Mouse (Mus musculus): ENCODE measurements at regions not wholly inside any gene's neighbourhood (a gene's known extent, or its start where the extent isn't known, plus 50 kb on each side); places are given as distances from the start of the nearest gene placed in this dataset.
A peak's percentile ranks its signal among the peaks of the same experiment; 100 is the strongest.

- DNase-seq (ENCODE audit: low spot score in 2 of 2) = no peak
- no peak overlapping the region for H3K27ac ChIP-seq
- TF ChIP-seq CTCF (conservative IDR thresholded peaks at IDR 0.05) = no peak
- H3K4me3 ChIP-seq = no peak overlapping the region
Observed at GRCm38 (mm10) chr7:40275658-40276057, 622.5 kb upstream of the Vstm2b start.

DNA sequence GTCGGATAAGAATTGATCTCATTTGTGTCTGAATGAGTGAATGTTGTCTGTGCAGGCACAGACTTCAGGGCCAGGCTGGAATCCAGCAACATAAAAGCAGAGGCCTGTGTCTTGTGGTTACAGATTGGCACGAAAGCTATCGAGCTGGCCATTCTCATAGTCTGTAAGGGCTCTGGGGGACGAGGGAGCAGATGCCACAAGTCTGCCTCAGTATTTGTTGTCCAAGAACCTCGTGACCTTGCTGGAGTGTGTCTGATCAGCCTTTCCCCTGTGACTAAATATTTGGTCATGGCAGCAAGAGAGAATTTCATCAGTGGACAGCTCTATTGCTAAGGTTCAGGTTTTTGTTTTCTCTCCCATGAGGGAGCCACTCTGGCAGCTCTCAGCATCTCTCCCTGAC lies 622.0 kb upstream of the Vstm2b start:
- TF ChIP-seq CTCF (conservative IDR thresholded peaks at IDR 0.05) = no peak
- H3K4me3 ChIP-seq = no peak overlapping the region
- no peak overlapping the region for H3K27ac ChIP-seq
- DNase-seq (ENCODE audit: low spot score in 2 of 2) = no peak

DNA sequence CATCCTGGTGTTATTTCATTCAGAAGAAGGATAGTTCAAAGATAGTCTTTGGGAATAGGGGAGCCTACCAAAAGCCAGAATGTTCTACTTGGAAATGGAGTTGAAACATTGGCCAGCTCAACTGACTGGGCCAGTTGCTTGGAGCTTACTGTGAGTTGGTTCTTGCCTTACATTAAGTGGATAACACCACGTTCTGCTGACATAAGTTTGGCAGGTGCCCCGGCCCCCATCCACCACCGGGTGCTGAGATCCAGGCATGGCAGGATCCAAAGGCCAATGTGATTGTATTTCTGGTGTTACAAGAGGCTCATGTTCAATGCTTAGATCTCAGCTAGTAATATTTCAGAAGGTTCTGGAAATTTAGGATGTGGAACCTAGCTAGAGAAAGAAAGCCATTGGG lies 608.0 kb upstream of the Vstm2b start:
- no peak overlapping the region for H3K4me3 ChIP-seq
- DNase-seq (ENCODE audit: low spot score in 2 of 2) = no peak
- no peak for TF ChIP-seq CTCF (conservative IDR thresholded peaks at IDR 0.05)
- no peak overlapping the region for H3K27ac ChIP-seq

DNA sequence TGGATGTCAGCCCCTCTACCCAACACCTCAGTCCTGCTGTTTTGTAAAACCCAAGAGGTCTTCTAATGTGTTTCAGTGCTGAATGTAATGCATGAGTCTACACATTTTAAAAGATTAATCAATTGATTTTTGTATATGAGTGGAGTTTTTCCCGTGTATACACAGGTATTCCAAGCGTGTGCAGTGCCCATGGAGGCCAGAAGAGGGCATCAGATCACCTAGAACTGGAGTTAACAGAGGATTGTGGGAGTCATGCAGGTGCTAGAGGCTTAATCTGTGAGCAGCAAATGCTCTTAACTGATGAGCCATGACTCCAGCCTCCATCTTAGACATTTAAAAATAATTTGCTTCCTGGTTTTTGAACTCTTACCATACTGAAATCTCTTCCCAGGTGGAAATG lies 587.6 kb upstream of the Vstm2b start:
- Histone ChIP-seq H3K27ac (no peak overlapping the region), H3K4me3 (no peak overlapping the region)
- DNase-seq (ENCODE audit: low spot score in 2 of 2) = no peak
- peak; percentile 76 for TF ChIP-seq CTCF (conservative IDR thresholded peaks at IDR 0.05)

GRCm38 (mm10) chr7:40321171-40321570 lies 577.0 kb upstream of the Vstm2b start:
- Histone ChIP-seq H3K27ac (no peak overlapping the region), H3K4me3 (no peak overlapping the region)
- no peak for TF ChIP-seq CTCF (conservative IDR thresholded peaks at IDR 0.05)
- DNase-seq (ENCODE audit: low spot score in 2 of 2) = peak; percentile 20 to 59

- DNase-seq (ENCODE audit: low spot score in 2 of 2) = no peak
- no peak for TF ChIP-seq CTCF (conservative IDR thresholded peaks at IDR 0.05)
- H3K4me3 ChIP-seq = no peak overlapping the region
- H3K27ac ChIP-seq = no peak overlapping the region
Observed at GRCm38 (mm10) chr7:40325188-40325705, 572.9 kb upstream of the Vstm2b start.

DNA sequence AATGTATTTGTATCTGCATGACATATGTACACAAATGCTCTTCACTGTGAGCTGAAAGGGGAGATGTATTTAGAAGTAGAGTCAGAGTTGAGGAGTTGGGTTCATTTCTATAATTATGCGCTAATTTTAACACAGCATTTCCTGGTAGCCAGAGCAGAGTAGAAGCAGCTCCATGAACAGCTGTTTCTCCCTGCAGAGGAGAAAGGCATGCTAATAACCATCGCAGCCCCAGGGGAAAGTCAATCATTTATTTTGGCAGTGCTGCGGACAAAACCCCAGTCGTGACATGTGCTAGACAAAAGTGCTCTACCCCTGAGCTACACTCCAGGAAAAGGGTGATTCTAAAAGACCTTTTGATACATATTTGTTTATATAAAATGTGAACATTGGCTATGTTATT lies 565.7 kb upstream of the Vstm2b start:
- H3K27ac ChIP-seq = no peak overlapping the region
- DNase-seq (ENCODE audit: low spot score in 2 of 2) = no peak
- no peak overlapping the region for H3K4me3 ChIP-seq
- TF ChIP-seq CTCF (conservative IDR thresholded peaks at IDR 0.05) = no peak

GRCm38 (mm10) chr7:40352306-40352705 lies 545.8 kb upstream of the Vstm2b start:
- no peak for TF ChIP-seq CTCF (conservative IDR thresholded peaks at IDR 0.05)
- no peak for DNase-seq (ENCODE audit: low spot score in 2 of 2)
- no peak overlapping the region for H3K27ac ChIP-seq
- H3K4me3 ChIP-seq = no peak overlapping the region

GRCm38 (mm10) chr7:40362719-40363118 lies 535.4 kb upstream of the Vstm2b start:
- no peak for DNase-seq (ENCODE audit: low spot score in 2 of 2)
- no peak overlapping the region for H3K4me3 ChIP-seq
- H3K27ac ChIP-seq = no peak overlapping the region
- TF ChIP-seq CTCF (conservative IDR thresholded peaks at IDR 0.05) = no peak

GRCm38 (mm10) chr7:40372713-40373112 lies 525.4 kb upstream of the Vstm2b start:
- no peak overlapping the region for H3K4me3 ChIP-seq
- TF ChIP-seq CTCF (conservative IDR thresholded peaks at IDR 0.05) = no peak
- no peak overlapping the region for H3K27ac ChIP-seq
- DNase-seq (ENCODE audit: low spot score in 2 of 2) = no peak

GRCm38 (mm10) chr7:40377839-40378238 lies 520.3 kb upstream of the Vstm2b start:
- TF ChIP-seq CTCF (conservative IDR thresholded peaks at IDR 0.05) = no peak
- DNase-seq (ENCODE audit: low spot score in 2 of 2) = no peak
- no peak overlapping the region for H3K27ac ChIP-seq
- no peak overlapping the region for H3K4me3 ChIP-seq

DNA sequence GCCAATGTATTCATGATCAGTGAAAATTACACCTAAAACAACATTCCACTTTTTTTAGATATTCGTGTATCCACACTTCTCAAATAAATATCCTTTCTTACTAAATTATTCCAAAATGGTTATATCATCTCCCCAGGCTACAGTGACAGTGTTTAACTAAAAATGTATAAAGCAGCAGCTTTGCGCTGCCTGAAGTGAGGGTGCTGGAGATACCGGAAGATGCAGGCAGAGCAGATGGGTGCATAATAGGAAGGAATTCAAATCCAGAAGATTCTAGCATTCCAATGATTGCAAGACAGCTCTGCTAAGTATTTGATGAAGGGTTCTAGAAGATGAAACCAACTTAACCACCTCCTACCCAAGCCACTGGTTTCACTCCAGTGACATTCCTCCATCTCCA lies 516.9 kb upstream of the Vstm2b start:
- no peak for TF ChIP-seq CTCF (conservative IDR thresholded peaks at IDR 0.05)
- Histone ChIP-seq H3K27ac (no peak overlapping the region), H3K4me3 (no peak overlapping the region)
- DNase-seq (ENCODE audit: low spot score in 2 of 2) = no peak

DNA sequence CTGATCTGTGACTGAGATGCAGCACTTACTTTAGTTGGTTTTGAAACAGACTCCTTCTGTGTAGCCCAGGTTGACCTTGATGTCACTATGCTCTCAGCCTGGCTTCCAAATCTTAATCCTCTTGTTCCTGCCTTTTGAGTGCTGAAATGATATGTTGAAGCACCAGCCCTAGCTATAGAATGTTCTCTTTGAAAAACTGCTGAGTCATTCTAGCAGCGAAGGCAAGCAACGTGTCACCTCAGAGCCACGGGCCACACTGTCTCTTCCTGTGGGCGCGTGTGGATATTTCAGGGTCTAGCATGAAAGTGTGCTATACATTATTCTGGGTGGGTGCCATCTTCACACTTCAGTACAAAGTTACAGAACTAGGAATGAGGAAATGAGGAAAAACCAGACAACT lies 510.0 kb upstream of the Vstm2b start:
- Histone ChIP-seq H3K4me3 (no peak overlapping the region), H3K27ac (no peak overlapping the region)
- no peak for DNase-seq (ENCODE audit: low spot score in 2 of 2)
- TF ChIP-seq CTCF (conservative IDR thresholded peaks at IDR 0.05) = no peak

DNA sequence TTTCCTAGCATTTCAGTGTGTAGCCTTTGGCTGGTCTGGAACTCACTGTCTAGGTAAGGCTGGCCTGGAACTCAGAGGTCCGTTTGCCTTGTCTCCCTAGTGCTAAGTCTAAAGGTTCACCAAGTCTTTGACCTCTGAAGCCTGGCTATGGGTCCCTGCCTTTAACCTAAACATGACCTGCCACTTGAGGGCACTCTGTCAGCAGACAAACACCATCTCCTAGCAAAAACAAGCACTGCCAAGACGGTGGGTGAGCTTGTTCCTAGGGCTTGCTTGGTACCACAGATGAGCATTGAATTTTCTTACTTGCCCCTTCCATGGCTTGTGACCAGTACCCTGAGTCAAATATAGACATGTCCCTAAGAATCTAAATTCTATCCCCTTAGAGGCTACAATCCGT lies 508.3 kb upstream of the Vstm2b start:
- Histone ChIP-seq H3K4me3 (no peak overlapping the region), H3K27ac (no peak overlapping the region)
- peak; percentile 54 for TF ChIP-seq CTCF (conservative IDR thresholded peaks at IDR 0.05)
- no peak for DNase-seq (ENCODE audit: low spot score in 2 of 2)

- DNase-seq (ENCODE audit: low spot score in 2 of 2) = no peak
- no peak overlapping the region; the same call in 1 of the 2 replicates for H3K27ac ChIP-seq
Observed at GRCm38 (mm10) chr7:40390927-40391326, 507.2 kb upstream of the Vstm2b start.

More at GRCm38 (mm10) chr7:40390927-40391326, 507.2 kb upstream of the Vstm2b start:
- TF ChIP-seq CTCF (conservative IDR thresholded peaks at IDR 0.05) = no peak
- no peak overlapping the region for H3K4me3 ChIP-seq

All from layer of hippocampus, adult 2 months (tissue).